Mouse (Mus musculus) kidney, adult 2 months (tissue): ENCODE results near the gene Rab3c.

ENCODE experiments used
- CTCF ChIP-seq: fragments of 200-500 bp; conservative IDR thresholded peaks from 2 replicates; pipeline ENCODE4 v1.5.1; 2011; ENCODE audit warnings: low read depth, mild to moderate bottlenecking, control low read depth, low read length, moderate library complexity, mixed read lengths; ENCODE audit not compliant: insufficient read depth, insufficient read length
- POLR2A ChIP-seq: fragments of 200-500 bp; IDR thresholded peaks from one replicate; pipeline ENCODE4 v1.6.1; 2011; ENCODE audit warnings: low read depth, low read length, control low read depth

- TF ChIP-seq CTCF (no peak), POLR2A (no peak)
Observed at GRCm38 (mm10) chr13:110138644-110139043, 142.2 kb downstream of the Rab3c start.
